Mouse (Mus musculus): ENCODE results near the gene Acads. TPM values are rescaled to one million over a fixed set of nuclear protein-coding genes. Genes with fewer than 3 reads are reported as not detected.
"Not testable (repeated sequence)": the region's sequence is repeated elsewhere in the genome, so short reads cannot be mapped to it uniquely, and the experiment has no call there.

Acads gene
- polyA plus RNA-seq, 1 experiment from 2014 or later: 41.5 TPM

GRCm38 (mm10) chr5:115116426-115116825 is 2.7 kb downstream of the Acads start:
- DNase-seq (no peak), ATAC-seq (ENCODE audit: low read depth) (no peak)

GRCm38 (mm10) chr5:115114501-115114900 is 4.6 kb downstream of the Acads start:
- ATAC-seq (ENCODE audit: low read depth) (no peak), DNase-seq (no peak)
- no peaks in the 10 kb centered on the region for H3K27me3 ChIP-seq
- 80% methylated on average over 8 of the region's 8 CpGs for WGBS (ENCODE audit: insufficient replicate concordance)
- peaks cover 17% of the 10 kb centered on the region for H3K4me1 ChIP-seq (replicated peaks)
- H3K36me3 ChIP-seq: peaks cover 40% of the 10 kb centered on the region
- no peak overlapping the region for H3K4me3 ChIP-seq (replicated peaks)
- no peak overlapping the region for H3K27ac ChIP-seq
- H3K9ac ChIP-seq: no peak overlapping the region
- H3K9me3 ChIP-seq (replicated peaks): no peaks in the 10 kb centered on the region
- no peak overlapping the region for H3K4me2 ChIP-seq

More at GRCm38 (mm10) chr5:115116426-115116825, 2.7 kb downstream of the Acads start:
- Histone ChIP-seq H3K36me3 (peaks cover 33% of the 10 kb centered on the region), H3K4me2 (no peak overlapping the region), H3K27me3 (no peaks in the 10 kb centered on the region), H3K9me3 (replicated peaks) (no peaks in the 10 kb centered on the region), H3K4me1 (replicated peaks) (peaks cover 20% of the 10 kb centered on the region), H3K4me3 (replicated peaks) (no peak overlapping the region), H3K27ac (no peak overlapping the region), H3K9ac (no peak overlapping the region)
- WGBS (ENCODE audit: insufficient replicate concordance): 65% methylated on average over 3 of the region's 3 CpGs

DNA sequence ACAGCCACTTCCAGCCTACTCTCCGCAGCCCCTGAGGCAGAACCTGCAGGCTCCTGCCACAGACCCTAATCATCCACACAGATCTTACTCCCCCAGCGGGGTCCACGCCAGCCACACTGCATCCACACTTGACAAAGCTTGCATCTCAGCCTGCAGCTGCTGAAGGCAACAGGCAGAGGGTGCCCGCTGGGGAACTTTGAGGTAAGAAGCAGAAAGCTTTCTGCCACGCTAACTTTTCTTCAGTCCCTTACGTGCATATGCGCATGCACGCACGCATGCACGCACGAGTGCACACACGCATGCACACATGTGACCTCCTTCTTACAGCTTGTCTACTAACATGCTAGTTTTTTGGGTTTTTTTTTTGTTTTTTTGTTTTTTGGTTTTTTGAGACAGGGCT is 5.9 kb downstream of the Acads start:
- WGBS (ENCODE audit: insufficient replicate concordance): 83% methylated on average over 12 of the region's 12 CpGs
- peaks cover 40% of the 10 kb centered on the region for H3K36me3 ChIP-seq
- H3K4me3 ChIP-seq (replicated peaks): no peak overlapping the region

GRCm38 (mm10) chr5:115111156-115111555 is 8.0 kb downstream of the Acads start:
- Histone ChIP-seq H3K4me3 (replicated peaks) (no peak overlapping the region), H3K27me3 (no peaks in the 10 kb centered on the region), H3K36me3 (peaks cover 26% of the 10 kb centered on the region), H3K27ac (no peak overlapping the region), H3K4me2 (no peak overlapping the region), H3K4me1 (replicated peaks) (no peaks in the 10 kb centered on the region), H3K9ac (no peak overlapping the region), H3K9me3 (replicated peaks) (no peaks in the 10 kb centered on the region)
- 85% methylated on average over 8 of the region's 8 CpGs for WGBS (ENCODE audit: insufficient replicate concordance)
- ATAC-seq (ENCODE audit: low read depth) (no peak), DNase-seq (no peak)

More for the DNA sequence above, 5.9 kb downstream of the Acads start:
- ATAC-seq (ENCODE audit: low read depth): no peak
- DNase-seq: no peak
- no peak overlapping the region for H3K9ac ChIP-seq
- H3K4me2 ChIP-seq: no peak overlapping the region
- peaks cover 4% of the 10 kb centered on the region for H3K4me1 ChIP-seq (replicated peaks)
- H3K27me3 ChIP-seq: no peaks in the 10 kb centered on the region
- no peaks in the 10 kb centered on the region for H3K9me3 ChIP-seq (replicated peaks)
- no peak overlapping the region for H3K27ac ChIP-seq

DNA sequence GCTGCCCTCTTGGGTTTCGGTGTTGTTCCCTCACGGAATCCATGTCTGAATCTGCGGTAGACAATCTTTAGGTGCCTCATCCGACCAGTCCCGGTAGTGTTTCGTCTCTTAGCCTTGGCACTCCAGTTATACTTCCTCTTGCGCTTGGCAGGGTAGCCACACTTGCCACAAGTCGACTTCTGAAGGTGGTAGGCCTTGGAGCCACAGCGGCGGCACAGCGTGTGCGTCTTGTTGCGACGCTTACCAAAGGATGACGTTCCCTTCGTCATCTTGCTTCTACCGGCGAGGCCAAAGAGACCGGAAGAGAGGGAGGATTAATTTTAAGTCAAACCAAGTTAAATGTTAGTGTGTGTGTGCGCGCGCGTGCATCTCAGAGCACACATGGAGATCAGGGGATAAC is 15.9 kb downstream of the Acads start:
- H3K4me3 ChIP-seq (replicated peaks); H3K27ac ChIP-seq; DNase-seq; ATAC-seq (ENCODE audit: low read depth); H3K4me2 ChIP-seq; H3K9me3 ChIP-seq (replicated peaks); H3K27me3 ChIP-seq; H3K9ac ChIP-seq: not testable (repeated sequence)
- H3K4me1 ChIP-seq (replicated peaks): peaks cover 11% of the 10 kb centered on the region
- 91% methylated on average over 23 of the region's 23 CpGs for WGBS (ENCODE audit: insufficient replicate concordance)
- peaks cover 38% of the 10 kb centered on the region for H3K36me3 ChIP-seq

DNA sequence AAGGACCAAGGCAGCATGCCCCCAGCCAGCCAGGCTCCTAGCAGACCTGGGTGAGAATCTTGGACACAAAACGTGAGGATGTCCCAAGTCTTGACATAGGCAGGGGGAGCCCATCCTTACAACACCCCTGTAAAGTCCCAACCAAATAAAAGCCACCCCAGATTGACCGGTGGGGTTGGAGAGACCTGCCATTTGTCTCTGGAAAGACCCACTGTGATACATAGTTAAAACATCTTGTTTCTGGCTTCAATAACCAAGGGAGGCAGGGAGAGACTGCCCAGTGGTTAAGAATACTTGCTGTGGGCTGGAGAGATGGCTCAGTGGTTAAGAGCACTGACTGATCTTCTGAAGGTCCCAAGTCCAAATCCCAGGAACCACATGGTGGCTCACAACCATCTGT is 16.9 kb downstream of the Acads start:
- H3K4me1 ChIP-seq (replicated peaks): peaks cover 11% of the 10 kb centered on the region
- H3K36me3 ChIP-seq: peaks cover 45% of the 10 kb centered on the region
- ATAC-seq (ENCODE audit: low read depth): no peak
- no peak overlapping the region for H3K9ac ChIP-seq
- H3K9me3 ChIP-seq (replicated peaks): no peaks in the 10 kb centered on the region
- H3K27me3 ChIP-seq: no peaks in the 10 kb centered on the region
- 77% methylated on average over 2 of the region's 2 CpGs for WGBS (ENCODE audit: insufficient replicate concordance)
- H3K27ac ChIP-seq: no peak overlapping the region
- H3K4me3 ChIP-seq (replicated peaks): no peak overlapping the region
- DNase-seq: no peak
- H3K4me2 ChIP-seq: no peak overlapping the region

DNA sequence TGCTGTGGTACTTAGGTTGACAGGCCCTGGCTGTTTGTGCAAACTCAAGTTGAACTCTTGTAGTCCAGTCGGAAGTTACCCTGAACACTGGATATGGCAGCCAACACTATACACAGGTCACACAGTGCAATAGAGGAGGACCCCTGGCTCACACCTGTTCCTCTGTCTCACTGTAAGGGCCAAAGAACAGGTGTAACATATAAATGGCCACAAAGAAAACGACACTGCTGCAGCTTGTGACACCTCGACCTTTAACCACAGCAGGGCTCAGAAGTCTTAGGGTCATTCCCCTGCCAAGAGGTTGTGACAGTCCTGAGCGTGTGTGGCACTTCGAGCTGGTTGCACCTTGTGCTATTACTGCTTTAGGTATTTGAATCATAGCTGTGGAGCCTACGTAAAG is 18.7 kb downstream of the Acads start:
- no peak overlapping the region for H3K9ac ChIP-seq
- 75% methylated on average over 6 of the region's 6 CpGs for WGBS (ENCODE audit: insufficient replicate concordance)
- H3K9me3 ChIP-seq (replicated peaks): no peaks in the 10 kb centered on the region
- no peaks in the 10 kb centered on the region for H3K27me3 ChIP-seq
- peaks cover 11% of the 10 kb centered on the region for H3K4me1 ChIP-seq (replicated peaks)
- H3K27ac ChIP-seq: no peak overlapping the region; the same call in 1 of the 2 replicates
- ATAC-seq (ENCODE audit: low read depth) (no peak), DNase-seq (no peak)
- no peak overlapping the region for H3K4me3 ChIP-seq (replicated peaks)
- no peak overlapping the region for H3K4me2 ChIP-seq
- peaks cover 63% of the 10 kb centered on the region for H3K36me3 ChIP-seq

DNA sequence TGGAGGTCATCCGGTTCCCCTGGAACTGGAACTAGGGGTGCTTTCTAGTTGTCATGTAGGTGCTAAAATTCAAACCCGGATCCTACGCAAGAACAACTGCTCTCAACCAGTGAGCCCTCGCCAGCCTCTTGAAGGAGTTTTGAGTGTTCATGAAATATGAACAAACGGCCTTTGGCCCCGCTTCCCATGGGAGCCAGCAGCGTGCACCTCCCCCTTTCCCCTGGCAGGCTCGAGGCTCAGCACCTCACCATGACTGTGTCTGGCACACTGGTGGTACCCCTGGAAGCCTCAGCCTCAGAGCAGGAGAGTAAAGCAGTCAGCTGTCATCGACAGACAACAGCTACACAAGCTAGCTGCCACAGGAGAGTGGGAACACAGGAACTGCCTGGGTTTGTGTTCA is 19.2 kb downstream of the Acads start:
- H3K4me2 ChIP-seq: no peak overlapping the region
- DNase-seq (no peak), ATAC-seq (ENCODE audit: low read depth) (no peak)
- WGBS (ENCODE audit: insufficient replicate concordance): 85% methylated on average over 9 of the region's 9 CpGs
- H3K9ac ChIP-seq: no peak overlapping the region
- H3K4me1 ChIP-seq (replicated peaks): peaks cover 11% of the 10 kb centered on the region
- no peaks in the 10 kb centered on the region for H3K9me3 ChIP-seq (replicated peaks)
- no peak overlapping the region for H3K4me3 ChIP-seq (replicated peaks)
- peaks cover 68% of the 10 kb centered on the region for H3K36me3 ChIP-seq
- H3K27me3 ChIP-seq: no peaks in the 10 kb centered on the region
- H3K27ac ChIP-seq: no peak overlapping the region; the same call in 1 of the 2 replicates

DNA sequence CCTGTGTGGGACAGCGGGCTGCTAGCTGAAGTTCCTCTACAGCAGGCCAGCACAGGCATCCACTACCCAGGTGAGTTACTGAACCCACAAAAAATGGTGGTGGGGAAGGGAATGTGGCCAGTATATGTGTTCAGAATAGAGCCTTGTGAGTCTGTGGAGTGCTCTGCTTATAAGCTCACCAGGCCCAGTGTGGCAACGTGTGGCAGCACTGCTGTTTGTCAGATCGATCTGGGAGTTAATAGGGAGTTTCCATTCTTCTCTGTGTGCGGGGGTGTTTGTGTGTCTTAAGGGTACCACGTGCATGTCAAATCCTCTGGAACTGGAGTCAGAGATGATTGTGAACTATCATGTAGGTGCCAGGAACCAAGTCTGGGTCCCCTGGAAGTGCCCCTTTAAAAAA is 19.6 kb downstream of the Acads start:
- WGBS (ENCODE audit: insufficient replicate concordance): 67% methylated on average over 5 of the region's 5 CpGs
- peak; percentile 18; the same call in 1 of the 2 replicates for ATAC-seq (ENCODE audit: low read depth)
- no peak for DNase-seq
- H3K4me3 ChIP-seq (replicated peaks): no peak overlapping the region
- peaks cover 11% of the 10 kb centered on the region for H3K4me1 ChIP-seq (replicated peaks)
- no peaks in the 10 kb centered on the region for H3K9me3 ChIP-seq (replicated peaks)
- H3K36me3 ChIP-seq: peaks cover 72% of the 10 kb centered on the region
- no peaks in the 10 kb centered on the region for H3K27me3 ChIP-seq
- no peak overlapping the region for H3K4me2 ChIP-seq
- H3K27ac ChIP-seq: no peak overlapping the region
- H3K9ac ChIP-seq: no peak overlapping the region

GRCm38 (mm10) chr5:115098195-115098594 is 21.0 kb downstream of the Acads start, which contains the start of gene Gm10401:
Gene Gm10401 (minus strand): TSS chr5:115098295.
- Histone ChIP-seq H3K4me3 (replicated peaks) (no peak within 1 kb of the TSS), H3K9me3 (replicated peaks) (no peaks in the 10 kb centered on the region), H3K9ac (no peak within 1 kb of the TSS), H3K27ac (no peak within 1 kb of the TSS), H3K4me2 (no peak within 1 kb of the TSS), H3K27me3 (no peaks in the 10 kb centered on the region), H3K36me3 (peaks cover 80% of the 10 kb centered on the region), H3K4me1 (replicated peaks) (peaks cover 18% of the 10 kb centered on the region)
- WGBS (ENCODE audit: insufficient replicate concordance): 90% methylated on average over 8 of the region's 8 CpGs
- ATAC-seq (ENCODE audit: low read depth): no peak
- DNase-seq: no peak

- peaks cover 11% of the 10 kb centered on the region; the same call in 1 of the 2 replicates for H3K4me1 ChIP-seq (replicated peaks)
- peaks cover 95% of the 10 kb centered on the region for H3K36me3 ChIP-seq
- no peak overlapping the region for H3K9ac ChIP-seq
- H3K27me3 ChIP-seq: no peaks in the 10 kb centered on the region
- H3K9me3 ChIP-seq (replicated peaks): no peaks in the 10 kb centered on the region
- H3K4me3 ChIP-seq (replicated peaks): no peak overlapping the region
- no peak for ATAC-seq (ENCODE audit: low read depth)
- H3K4me2 ChIP-seq: no peak overlapping the region
- no peak overlapping the region for H3K27ac ChIP-seq
- no peak for DNase-seq
- WGBS (ENCODE audit: insufficient replicate concordance): 86% methylated on average over 6 of the region's 6 CpGs
Measured at GRCm38 (mm10) chr5:115091776-115092175, 27.4 kb downstream of the Acads start.

DNA sequence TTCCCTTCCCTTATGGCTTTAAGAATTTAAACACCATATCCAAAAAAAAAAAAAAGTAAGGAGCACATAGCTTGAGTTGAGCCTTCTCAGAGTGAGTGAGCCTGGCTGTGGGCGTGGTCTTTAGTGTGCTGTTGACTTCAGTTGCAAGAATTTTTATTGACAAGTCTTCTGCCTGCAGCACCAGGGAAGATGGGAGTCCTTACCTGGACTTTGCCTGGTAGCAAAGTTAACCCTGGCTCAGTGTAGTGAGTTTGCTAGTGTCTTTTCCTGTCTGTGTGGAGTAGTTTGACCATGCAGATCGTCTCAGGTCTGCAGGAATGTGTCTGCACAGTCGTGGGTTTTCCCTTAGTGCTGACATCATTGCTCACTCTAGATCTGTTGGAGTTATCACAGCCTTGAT is 28.1 kb downstream of the Acads start:
- Histone ChIP-seq H3K4me2 (no peak overlapping the region), H3K27me3 (no peaks in the 10 kb centered on the region), H3K9me3 (replicated peaks) (no peaks in the 10 kb centered on the region), H3K36me3 (peaks cover 95% of the 10 kb centered on the region), H3K4me3 (replicated peaks) (no peak overlapping the region), H3K4me1 (replicated peaks) (peaks cover 11% of the 10 kb centered on the region; the same call in 1 of the 2 replicates), H3K9ac (no peak overlapping the region), H3K27ac (no peak overlapping the region)
- WGBS (ENCODE audit: insufficient replicate concordance): 72% methylated on average over 3 of the region's 3 CpGs
- ATAC-seq (ENCODE audit: low read depth) (no peak), DNase-seq (no peak)

All from liver, embryonic 13.5 days (tissue).